Mouse (Mus musculus): ENCODE measurements around the gene Itih3. TPM values are rescaled to one million over a fixed set of nuclear protein-coding genes. Genes with fewer than 3 reads are reported as not detected.

The Itih3 gene
- polyA plus RNA-seq, 1 experiment from 2014 or later, result 0.32 TPM

DNA sequence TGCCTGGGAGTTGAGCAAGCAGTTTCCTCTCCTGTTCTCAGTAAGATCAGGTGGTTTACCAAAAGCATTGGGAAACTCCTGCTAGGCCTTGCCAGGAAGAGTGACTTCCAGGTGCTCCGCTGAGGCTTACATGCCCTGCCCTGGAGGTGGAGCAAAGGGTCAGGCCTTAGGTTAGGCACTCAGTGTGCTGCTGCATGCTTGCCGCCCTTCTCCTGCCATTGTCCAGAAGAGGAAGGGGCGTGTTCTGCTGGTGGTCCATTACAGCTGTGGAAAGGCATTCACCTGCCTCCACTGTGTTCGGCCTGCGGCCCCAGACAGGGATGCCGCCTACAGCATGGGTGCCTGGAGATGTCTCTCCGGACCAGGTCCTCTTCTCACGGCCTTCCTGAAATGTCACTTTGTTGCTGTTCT, 54.2 kb downstream of the Itih3 start:
- Histone ChIP-seq H3K9ac (replicated peaks; ENCODE audit: low read length) (no peak overlapping the region), H3K4me1 (ENCODE audit: control insufficient read depth, insufficient read depth, low read length) (no peaks in the 10 kb centered on the region), H3K27ac (replicated peaks; ENCODE audit: low read depth, low read length) (no peak overlapping the region), H3K27me3 (ENCODE audit: control insufficient read depth, insufficient read depth, low read length) (no peaks in the 10 kb centered on the region), H3K4me3 (ENCODE audit: low read depth, low read length) (no peak overlapping the region), H3K9me3 (replicated peaks; ENCODE audit: control insufficient read depth, low read length) (no peaks in the 10 kb centered on the region), H3K4me2 (ENCODE audit: low read depth, low read length) (no peak overlapping the region), H3K36me3 (replicated peaks; ENCODE audit: control insufficient read depth, insufficient read depth, low read depth, low read length) (no peaks in the 10 kb centered on the region)
- 82% methylated on average over 8 of the region's 8 CpGs for WGBS
- DNase-seq (ENCODE audit: low spot score) (no peak), ATAC-seq (replicated peaks; ENCODE audit: insufficient number of reproducible peaks, low FRiP score, low TSS enrichment, low read depth) (no peak)

DNA sequence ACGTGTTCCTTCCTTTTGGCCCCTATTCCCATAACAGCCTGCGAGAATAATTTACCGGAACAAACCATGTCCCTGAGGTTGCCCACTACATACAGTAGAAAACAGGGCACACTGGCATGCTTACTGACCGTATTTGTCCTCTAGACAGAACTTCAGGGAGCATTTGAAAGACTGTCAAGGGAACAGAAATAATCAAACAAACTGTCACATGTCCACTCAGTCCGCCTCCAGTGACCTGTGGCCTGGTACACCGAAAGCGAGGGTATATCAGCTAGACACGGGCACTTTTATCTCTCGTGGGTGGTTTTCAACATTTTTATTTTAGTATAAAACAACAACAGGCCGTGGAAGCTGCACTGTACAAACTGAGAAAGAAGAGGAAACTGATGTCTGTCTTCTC, 54.7 kb downstream of the Itih3 start:
- Histone ChIP-seq H3K27me3 (ENCODE audit: control insufficient read depth, insufficient read depth, low read length) (no peaks in the 10 kb centered on the region), H3K27ac (replicated peaks; ENCODE audit: low read depth, low read length) (no peak overlapping the region), H3K4me1 (ENCODE audit: control insufficient read depth, insufficient read depth, low read length) (no peaks in the 10 kb centered on the region), H3K9me3 (replicated peaks; ENCODE audit: control insufficient read depth, low read length) (no peaks in the 10 kb centered on the region), H3K36me3 (replicated peaks; ENCODE audit: control insufficient read depth, insufficient read depth, low read depth, low read length) (no peaks in the 10 kb centered on the region), H3K4me3 (ENCODE audit: low read depth, low read length) (no peak overlapping the region), H3K9ac (replicated peaks; ENCODE audit: low read length) (no peak overlapping the region), H3K4me2 (ENCODE audit: low read depth, low read length) (no peak overlapping the region)
- 88% methylated on average over 10 of the region's 10 CpGs for WGBS
- DNase-seq (ENCODE audit: low spot score) (no peak), ATAC-seq (replicated peaks; ENCODE audit: insufficient number of reproducible peaks, low FRiP score, low TSS enrichment, low read depth) (no peak)

DNA sequence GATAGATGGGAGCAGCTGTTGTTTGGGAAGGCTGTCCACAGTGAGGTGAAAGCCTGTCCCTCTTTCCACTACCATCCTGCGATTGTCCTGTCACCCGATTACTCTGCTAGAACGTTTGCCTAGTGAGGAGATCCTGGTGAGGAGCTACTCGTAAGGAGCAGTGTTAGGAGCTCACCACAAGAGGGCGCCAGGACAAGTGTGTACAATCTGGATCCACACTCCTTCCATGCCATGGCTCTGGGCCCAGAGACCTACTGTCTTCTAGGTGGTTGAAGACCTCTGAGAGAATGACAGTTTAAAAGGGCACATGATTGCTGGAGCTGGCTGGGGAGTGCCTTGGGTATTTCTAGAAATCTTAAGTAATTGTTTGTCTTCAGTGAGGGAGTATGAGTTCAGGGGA, 56.5 kb downstream of the Itih3 start:
- DNase-seq (ENCODE audit: low spot score), result peak; percentile 84
- Histone ChIP-seq H3K27ac (replicated peaks; ENCODE audit: low read depth, low read length) (no peak overlapping the region), H3K4me1 (ENCODE audit: control insufficient read depth, insufficient read depth, low read length) (no peaks in the 10 kb centered on the region), H3K36me3 (replicated peaks; ENCODE audit: control insufficient read depth, insufficient read depth, low read depth, low read length) (no peaks in the 10 kb centered on the region), H3K9ac (replicated peaks; ENCODE audit: low read length) (no peak overlapping the region), H3K4me2 (ENCODE audit: low read depth, low read length) (no peak overlapping the region), H3K4me3 (ENCODE audit: low read depth, low read length) (no peak overlapping the region), H3K27me3 (ENCODE audit: control insufficient read depth, insufficient read depth, low read length) (no peaks in the 10 kb centered on the region), H3K9me3 (replicated peaks; ENCODE audit: control insufficient read depth, low read length) (no peaks in the 10 kb centered on the region)
- 27% methylated on average over 5 of the region's 5 CpGs for WGBS
- ATAC-seq (replicated peaks; ENCODE audit: insufficient number of reproducible peaks, low FRiP score, low TSS enrichment, low read depth), result 0 out of 2 replicates have a peak, but pooled peaks have one; percentile 39

DNA sequence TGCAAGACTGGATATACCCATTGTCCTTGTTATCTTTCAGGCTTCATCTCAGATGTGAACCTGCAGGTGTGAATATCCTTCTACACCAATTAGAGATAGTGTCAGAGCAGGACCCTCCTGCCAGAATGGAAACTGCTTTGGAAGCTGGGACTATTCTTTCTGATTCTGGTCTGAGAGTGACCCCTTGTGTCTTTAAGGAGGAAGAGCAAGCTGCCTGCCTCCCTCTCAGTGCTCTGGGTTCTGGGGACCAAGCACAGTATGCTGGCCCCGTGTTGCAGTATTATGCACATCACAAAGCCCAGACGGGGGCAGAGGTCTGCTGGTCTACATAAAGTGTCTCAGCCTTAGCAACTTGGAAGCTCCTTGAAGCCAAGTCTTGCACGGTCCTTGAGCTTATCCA, 58.2 kb downstream of the Itih3 start:
- Histone ChIP-seq H3K4me2 (ENCODE audit: low read depth, low read length) (no peak overlapping the region), H3K4me1 (ENCODE audit: control insufficient read depth, insufficient read depth, low read length) (no peaks in the 10 kb centered on the region), H3K9ac (replicated peaks; ENCODE audit: low read length) (no peak overlapping the region), H3K36me3 (replicated peaks; ENCODE audit: control insufficient read depth, insufficient read depth, low read depth, low read length) (no peaks in the 10 kb centered on the region), H3K27ac (replicated peaks; ENCODE audit: low read depth, low read length) (no peak overlapping the region), H3K9me3 (replicated peaks; ENCODE audit: control insufficient read depth, low read length) (no peaks in the 10 kb centered on the region), H3K4me3 (ENCODE audit: low read depth, low read length) (no peak overlapping the region), H3K27me3 (ENCODE audit: control insufficient read depth, insufficient read depth, low read length) (no peaks in the 10 kb centered on the region)
- peak; percentile 25 for DNase-seq (ENCODE audit: low spot score)
- 73% methylated on average over 3 of the region's 3 CpGs for WGBS
- ATAC-seq (replicated peaks; ENCODE audit: insufficient number of reproducible peaks, low FRiP score, low TSS enrichment, low read depth), result no peak

DNA sequence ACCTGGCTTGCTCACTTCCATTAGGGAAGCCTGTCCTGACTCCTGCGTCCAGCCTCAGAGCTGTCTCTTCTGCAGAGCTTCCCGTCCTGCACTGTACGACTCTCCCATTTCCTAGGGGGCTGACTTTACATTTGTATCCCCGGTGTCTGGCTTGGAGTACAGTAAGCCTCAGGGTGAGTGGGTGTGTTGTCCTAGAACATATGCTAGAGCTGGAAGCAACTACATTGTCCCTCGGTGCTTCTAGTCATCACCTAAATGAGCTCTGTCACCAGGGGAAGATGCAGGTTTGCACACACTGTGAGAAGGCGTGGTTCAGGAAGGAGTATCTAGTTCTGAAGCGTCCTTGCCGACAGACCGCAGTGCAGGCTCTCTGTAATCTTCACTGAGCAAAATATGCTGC, 61.2 kb downstream of the Itih3 start:
- WGBS, result 88% methylated on average over 9 of the region's 9 CpGs
- Histone ChIP-seq H3K27ac (replicated peaks; ENCODE audit: low read depth, low read length) (no peak overlapping the region), H3K9ac (replicated peaks; ENCODE audit: low read length) (no peak overlapping the region), H3K4me2 (ENCODE audit: low read depth, low read length) (no peak overlapping the region), H3K4me1 (ENCODE audit: control insufficient read depth, insufficient read depth, low read length) (no peaks in the 10 kb centered on the region), H3K36me3 (replicated peaks; ENCODE audit: control insufficient read depth, insufficient read depth, low read depth, low read length) (no peaks in the 10 kb centered on the region), H3K4me3 (ENCODE audit: low read depth, low read length) (no peak overlapping the region), H3K27me3 (ENCODE audit: control insufficient read depth, insufficient read depth, low read length) (no peaks in the 10 kb centered on the region), H3K9me3 (replicated peaks; ENCODE audit: control insufficient read depth, low read length) (no peaks in the 10 kb centered on the region)
- no peak for ATAC-seq (replicated peaks; ENCODE audit: insufficient number of reproducible peaks, low FRiP score, low TSS enrichment, low read depth)
- DNase-seq (ENCODE audit: low spot score), result no peak

DNA sequence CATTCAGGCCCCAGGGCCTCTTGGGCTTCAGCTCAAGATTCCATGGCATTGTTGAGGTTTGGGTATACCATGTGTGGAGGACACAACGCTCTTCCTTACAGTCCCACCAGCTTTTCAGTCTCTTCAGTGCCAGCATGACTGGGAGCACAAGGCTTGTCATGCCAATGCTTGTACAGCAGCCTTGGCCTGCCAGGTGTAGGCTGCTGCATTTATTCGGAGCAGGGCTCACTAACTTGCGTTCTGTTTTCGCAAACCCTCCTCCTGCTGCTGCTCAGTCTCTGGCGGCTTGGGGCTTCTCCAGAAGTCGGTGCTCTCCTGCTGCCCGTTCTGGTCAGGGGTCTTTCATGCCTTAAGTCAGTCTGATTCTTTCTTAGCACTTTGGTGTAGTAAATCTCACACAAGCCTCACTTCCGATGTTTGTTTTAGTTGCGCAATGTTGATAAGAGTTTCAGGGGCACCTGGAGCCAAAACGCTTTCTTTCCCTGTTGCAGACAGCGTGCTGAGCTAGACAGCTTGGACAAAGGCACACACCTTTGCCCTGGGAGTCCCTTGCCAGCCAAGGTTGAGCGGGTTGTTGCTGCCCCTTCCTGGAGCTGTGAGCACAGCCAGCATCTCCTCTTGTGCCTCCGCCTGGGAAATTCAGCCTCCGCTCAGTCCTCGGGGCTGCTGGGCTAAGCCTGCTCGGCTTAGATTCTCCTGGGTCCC, 62.0 kb downstream of the Itih3 start:
- Histone ChIP-seq H3K4me1 (ENCODE audit: control insufficient read depth, insufficient read depth, low read length) (no peaks in the 10 kb centered on the region), H3K27me3 (ENCODE audit: control insufficient read depth, insufficient read depth, low read length) (no peaks in the 10 kb centered on the region)
- WGBS, result 77% methylated on average over 16 of the region's 16 CpGs

More for the DNA sequence above, 62.0 kb downstream of the Itih3 start:
- H3K9me3 ChIP-seq (replicated peaks; ENCODE audit: control insufficient read depth, low read length), result no peaks in the 10 kb centered on the region
- no peaks in the 10 kb centered on the region for H3K36me3 ChIP-seq (replicated peaks; ENCODE audit: control insufficient read depth, insufficient read depth, low read depth, low read length)
- H3K4me3 ChIP-seq (ENCODE audit: low read depth, low read length), result no peak overlapping the region
- H3K4me2 ChIP-seq (ENCODE audit: low read depth, low read length), result no peak overlapping the region
- no peak overlapping the region for H3K9ac ChIP-seq (replicated peaks; ENCODE audit: low read length)
- no peak overlapping the region for H3K27ac ChIP-seq (replicated peaks; ENCODE audit: low read depth, low read length)
- DNase-seq (ENCODE audit: low spot score), result no peak
- no peak for ATAC-seq (replicated peaks; ENCODE audit: insufficient number of reproducible peaks, low FRiP score, low TSS enrichment, low read depth)

Other genes with a start within 250 kb of the Itih3 start
- 18.5 and 20.5 TPM in 2 replicates for gene Sfmbt1, start 208.9 kb downstream of the Itih3 start, polyA plus RNA-seq (2014; fragmentation: Nextera tagmentation; extraction: Ambion mirVana)
- 31.1 and 36.1 TPM in 2 replicates for gene Tmem110, start 98.2 kb downstream of the Itih3 start, polyA plus RNA-seq (2014; fragmentation: Nextera tagmentation; extraction: Ambion mirVana)
- gene Mustn1, start 44.6 kb downstream of the Itih3 start, polyA plus RNA-seq (2014; fragmentation: Nextera tagmentation; extraction: Ambion mirVana), result 0.57 and 0.95 TPM in 2 replicates
- not detected in 2 replicates for gene Itih4, start 37.3 kb downstream of the Itih3 start, polyA plus RNA-seq (2014; fragmentation: Nextera tagmentation; extraction: Ambion mirVana)
- not detected in 2 replicates for gene Itih1, start 19.5 kb upstream of the Itih3 start, polyA plus RNA-seq (2014; fragmentation: Nextera tagmentation; extraction: Ambion mirVana)
- gene Nek4, start 27.6 kb upstream of the Itih3 start, polyA plus RNA-seq (2014; fragmentation: Nextera tagmentation; extraction: Ambion mirVana), result 14.0 and 14.6 TPM in 2 replicates
- 59.4 and 59.8 TPM in 2 replicates for gene Glt8d1, start 77.6 kb upstream of the Itih3 start, polyA plus RNA-seq (2014; fragmentation: Nextera tagmentation; extraction: Ambion mirVana)
- 293 and 321 TPM in 2 replicates for gene Spcs1, start 77.9 kb upstream of the Itih3 start, polyA plus RNA-seq (2014; fragmentation: Nextera tagmentation; extraction: Ambion mirVana)
- gene Pbrm1, start 95.4 kb upstream of the Itih3 start, polyA plus RNA-seq (2014; fragmentation: Nextera tagmentation; extraction: Ambion mirVana), result 123 and 125 TPM in 2 replicates
- 113 and 129 TPM in 2 replicates for gene Gnl3, start 95.4 kb upstream of the Itih3 start, polyA plus RNA-seq (2014; fragmentation: Nextera tagmentation; extraction: Ambion mirVana)
- gene Smim4, start 205.2 kb upstream of the Itih3 start, polyA plus RNA-seq (2014; fragmentation: Nextera tagmentation; extraction: Ambion mirVana), result 56.8 and 62.3 TPM in 2 replicates
- gene Nt5dc2, start 207.3 kb upstream of the Itih3 start, polyA plus RNA-seq (2014; fragmentation: Nextera tagmentation; extraction: Ambion mirVana), result 462 and 510 TPM in 2 replicates
- 19.8 and 23.6 TPM in 2 replicates for gene Stab1, start 244.9 kb upstream of the Itih3 start, polyA plus RNA-seq (2014; fragmentation: Nextera tagmentation; extraction: Ambion mirVana)

Data from embryonic facial prominence, embryonic 11.5 days (tissue).